Mouse (Mus musculus) mature B cell (primary cell): Measurements from ENCODE around the gene Polr2e.
"Not testable (repeated sequence)": the region's sequence is repeated elsewhere in the genome, so short reads cannot be mapped to it uniquely, and the experiment has no call there.

ENCODE experiments used
- in situ Hi-C: fragments of 300-500 bp; cut with MboI; formaldehyde crosslinking; loops from 2 replicates; pipeline ENCODE4 v1.14.3; 2019

Gene Polr2e

DNA sequence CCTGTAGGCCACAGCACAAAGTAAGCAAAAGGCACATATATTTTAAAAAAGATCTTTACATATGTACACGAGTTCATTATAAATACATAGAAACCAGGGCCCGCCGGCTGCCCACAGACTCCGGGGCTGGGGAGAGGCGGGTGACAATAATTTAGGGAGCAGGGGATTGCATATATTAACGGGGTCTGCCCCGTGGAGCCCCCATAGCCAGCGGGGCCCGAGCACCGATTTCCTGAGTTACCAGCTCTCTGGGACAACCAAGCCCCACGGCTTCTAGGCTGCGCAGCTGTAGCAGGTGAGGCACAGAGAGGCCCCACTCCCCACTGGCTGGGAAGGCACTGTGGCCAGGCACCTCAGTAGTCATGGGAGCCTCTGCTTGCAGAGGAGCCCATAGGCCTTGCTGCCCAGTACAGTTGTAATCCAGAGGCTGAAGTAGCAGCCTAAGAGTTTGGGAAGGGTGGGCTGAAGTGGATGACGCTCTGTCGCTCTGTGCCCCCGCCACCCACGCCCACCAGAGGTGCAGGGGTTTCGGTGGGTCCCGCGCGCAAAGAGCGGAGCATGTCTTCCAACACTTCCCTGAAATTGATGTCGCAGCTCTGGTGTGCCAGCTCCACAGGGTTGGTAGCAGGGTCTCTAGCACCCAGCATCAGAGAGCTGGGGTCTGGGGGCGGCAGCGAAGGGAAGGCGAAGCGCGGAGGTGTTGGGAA, 17.5 kb upstream of the Polr2e start:
- in situ Hi-C loops, result no loop called here

DNA sequence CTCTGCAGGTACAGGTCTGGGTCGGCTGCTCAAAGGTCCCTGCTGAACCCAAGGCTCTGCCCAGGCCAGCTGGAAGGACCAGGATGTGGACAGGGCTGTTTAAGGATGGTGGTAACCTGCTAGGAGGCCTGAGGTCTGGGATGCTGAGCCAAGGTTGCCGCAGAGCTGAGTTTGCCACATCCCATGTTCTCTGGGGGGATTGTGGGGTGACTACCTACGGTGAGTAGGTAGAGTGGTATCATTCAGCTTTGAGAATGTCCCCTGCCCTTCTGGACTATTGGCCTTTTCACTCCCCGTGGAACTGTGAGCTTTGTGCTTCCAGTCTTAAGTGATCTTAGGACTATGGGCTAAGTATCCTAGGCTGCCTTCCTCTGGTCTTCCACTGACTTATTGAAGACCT, 16.9 kb upstream of the Polr2e start:
- in situ Hi-C loops, result no loop called here

DNA sequence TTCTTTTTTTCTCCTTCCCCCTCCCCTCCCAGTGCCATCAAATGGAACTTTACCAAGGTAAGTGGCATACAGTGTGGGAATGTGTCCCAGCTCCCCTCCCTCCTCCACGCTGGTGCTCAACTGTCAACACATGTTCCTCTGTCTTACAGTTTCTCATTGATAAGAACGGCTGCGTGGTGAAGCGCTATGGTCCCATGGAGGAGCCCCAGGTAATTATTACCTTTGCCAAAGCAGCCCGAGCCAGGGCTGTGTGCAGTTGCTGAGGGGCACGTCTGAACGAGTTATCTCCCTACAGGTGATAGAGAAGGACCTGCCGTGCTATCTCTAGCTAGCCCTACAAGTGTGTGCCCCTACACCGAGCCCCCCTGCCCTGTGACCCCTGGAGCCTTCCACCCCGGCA, 16.3 kb upstream of the Polr2e start:
- in situ Hi-C loops, result no loop called here

DNA sequence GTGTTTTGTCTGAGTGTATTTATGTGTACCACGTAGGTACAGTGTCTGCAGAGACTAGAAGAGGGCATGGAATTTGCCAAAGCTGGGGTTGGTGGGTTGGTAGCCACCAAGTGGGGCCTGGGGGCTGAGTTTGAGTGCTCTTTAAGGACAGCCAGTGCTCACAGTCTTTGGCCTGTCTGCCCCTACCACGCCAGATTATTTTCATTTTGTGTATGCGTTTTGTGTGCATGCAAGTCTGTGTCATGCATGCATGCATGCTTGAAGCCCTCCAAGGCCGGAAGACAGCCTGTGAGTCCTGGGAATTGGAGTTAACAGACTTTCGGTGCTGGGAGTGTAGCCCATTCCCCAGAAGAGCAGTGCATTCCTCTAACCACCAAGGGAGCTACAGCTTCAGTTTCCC, 15.8 kb upstream of the Polr2e start:
- in situ Hi-C loops, result no loop called here

DNA sequence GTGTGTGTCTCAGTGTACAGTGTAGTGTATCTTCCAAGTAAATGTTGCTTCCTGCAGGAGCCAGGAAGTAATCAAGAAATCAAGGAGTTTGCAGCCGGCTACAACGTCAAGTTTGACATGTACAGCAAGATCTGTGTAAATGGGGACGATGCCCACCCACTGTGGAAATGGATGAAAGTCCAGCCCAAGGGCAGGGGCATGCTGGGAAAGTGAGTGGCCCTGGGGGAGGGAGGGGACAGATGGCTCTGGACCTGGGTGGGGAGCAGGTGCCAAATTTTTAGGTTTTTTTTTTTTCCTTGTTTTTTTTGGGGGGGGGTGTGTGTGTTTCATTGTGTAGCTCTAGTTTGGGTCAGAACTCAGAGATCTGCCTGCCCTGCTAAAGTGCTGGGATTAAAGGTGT, 15.3 kb upstream of the Polr2e start:
- in situ Hi-C loops, result not testable (repeated sequence)

DNA sequence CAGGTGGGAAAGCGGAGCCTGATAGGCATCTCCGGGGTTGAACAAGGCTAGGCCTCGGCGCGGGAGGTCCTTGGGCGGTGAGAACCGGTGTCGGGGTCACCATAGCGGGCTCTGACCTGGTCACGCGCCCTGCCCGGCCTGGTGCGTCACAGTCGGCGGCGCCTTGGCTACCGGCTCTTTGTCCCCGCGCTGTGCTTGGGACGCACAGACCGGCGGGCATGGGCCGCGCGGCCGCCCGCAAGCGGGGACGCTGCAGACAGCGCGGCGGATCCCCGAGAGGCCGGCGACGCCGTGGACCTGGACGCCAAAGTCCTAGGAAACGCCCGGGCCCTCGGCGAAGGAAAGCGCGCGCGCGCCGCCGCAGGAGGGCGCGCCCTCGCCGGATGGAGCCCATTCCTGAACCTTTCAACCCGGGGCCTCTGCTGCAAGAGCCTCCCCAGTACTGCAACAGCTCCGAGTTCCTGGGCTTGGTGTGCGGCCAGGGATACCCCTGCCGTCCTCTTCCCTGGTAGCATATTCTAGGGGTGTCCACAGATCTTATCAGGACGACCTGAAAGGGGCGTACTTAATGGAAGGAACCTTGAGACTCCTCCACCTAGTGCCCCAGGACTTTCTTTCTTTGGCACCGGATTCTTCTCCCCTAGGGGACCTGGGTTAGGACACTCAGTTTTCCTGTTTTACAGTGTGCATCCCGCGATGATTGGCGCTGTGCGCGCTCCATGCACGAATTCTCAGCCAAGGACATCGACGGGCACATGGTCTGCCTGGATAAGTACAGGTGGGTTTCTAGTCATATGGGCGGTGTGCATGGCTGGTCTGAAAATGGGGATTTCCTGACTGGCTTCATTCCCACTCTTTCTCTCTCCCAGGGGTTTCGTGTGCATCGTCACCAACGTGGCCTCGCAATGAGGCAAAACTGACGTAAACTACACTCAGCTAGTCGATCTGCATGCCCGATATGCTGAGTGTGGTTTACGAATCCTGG, 14.5 kb upstream of the Polr2e start:
- in situ Hi-C loops, result no loop called here

DNA sequence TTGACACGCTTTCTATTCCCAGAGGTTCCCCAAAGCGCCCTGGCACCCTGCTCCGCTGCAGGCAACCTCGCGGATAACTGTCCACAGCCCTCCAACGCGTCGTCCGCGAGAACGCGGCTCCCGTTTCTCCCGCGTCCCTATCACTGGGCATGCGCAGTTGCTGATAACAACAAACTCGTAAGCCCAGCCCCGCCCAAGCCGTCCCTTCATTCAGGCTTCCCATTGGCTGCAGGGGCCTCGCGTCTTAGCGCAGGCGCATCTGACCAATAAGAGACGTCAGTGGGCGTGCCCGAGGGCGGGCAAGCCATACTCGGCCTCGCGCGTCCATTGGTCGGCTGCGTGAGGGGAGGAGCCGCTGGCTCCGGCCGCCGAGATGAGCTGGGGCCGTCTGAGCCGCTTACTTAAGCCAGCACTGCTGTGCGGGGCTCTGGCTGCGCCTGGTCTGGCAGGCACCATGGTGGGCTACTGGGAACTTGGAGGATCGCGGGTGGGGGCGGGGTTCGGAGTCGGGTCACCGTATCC, 13.7 kb upstream of the Polr2e start:
- in situ Hi-C loops, result no loop called here

DNA sequence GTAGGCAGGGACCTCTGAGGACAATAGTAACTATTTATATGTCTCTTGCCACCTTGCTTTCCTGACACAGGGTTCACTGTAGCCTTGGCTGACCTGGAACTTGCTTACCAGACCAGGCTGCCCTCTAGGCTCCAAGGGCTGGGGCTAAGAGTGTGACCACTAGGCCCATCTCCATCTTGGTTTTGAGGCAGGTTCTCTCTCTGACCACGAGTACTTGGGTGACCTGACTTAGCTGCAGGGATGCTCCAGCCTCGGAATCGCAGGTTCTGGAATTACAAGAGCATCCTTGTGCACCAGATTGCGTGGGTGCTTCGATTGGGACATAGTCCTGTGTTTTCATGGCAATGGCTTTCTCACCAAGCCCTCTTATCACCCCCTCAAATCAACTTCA, 12.8 kb upstream of the Polr2e start:
- in situ Hi-C loops, result no loop called here

DNA sequence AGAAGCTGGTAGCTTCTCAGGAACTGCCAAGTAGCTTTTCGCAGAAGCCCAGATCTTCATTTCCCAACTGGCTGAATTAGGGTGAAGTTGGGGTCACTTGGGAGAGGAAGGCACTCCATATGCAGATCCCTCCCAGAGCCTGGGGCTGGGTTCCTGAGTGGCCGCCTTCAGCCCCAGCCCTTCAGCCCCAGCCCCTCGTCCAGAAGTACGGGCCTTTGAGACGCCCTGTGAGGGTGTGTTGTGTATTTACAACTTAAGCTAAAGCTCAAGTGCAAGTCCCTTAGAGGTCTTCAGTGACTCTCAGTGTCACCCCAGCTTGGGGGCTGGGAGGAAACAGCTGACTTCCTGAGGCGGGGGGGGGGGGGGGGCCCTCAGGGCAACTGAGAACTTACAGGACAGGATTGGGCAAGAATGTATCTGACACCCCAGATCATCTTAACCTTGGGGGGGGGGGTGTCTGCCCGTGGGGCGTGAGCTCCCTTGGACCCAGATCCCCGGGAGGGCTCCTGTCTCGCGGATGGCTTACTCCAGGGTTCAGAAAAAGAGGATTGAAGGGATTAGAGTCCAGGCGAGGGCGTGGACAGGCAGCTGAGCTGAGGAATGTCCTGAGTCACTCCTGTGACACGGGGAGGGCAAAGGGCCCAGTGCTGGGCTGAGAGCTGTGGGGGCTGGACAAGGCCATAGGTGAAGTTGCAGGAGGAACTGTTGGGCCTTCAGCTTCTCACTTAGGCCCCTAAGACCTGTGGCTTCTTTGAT, 12.2 kb upstream of the Polr2e start:
- in situ Hi-C loops, result no loop called here

DNA sequence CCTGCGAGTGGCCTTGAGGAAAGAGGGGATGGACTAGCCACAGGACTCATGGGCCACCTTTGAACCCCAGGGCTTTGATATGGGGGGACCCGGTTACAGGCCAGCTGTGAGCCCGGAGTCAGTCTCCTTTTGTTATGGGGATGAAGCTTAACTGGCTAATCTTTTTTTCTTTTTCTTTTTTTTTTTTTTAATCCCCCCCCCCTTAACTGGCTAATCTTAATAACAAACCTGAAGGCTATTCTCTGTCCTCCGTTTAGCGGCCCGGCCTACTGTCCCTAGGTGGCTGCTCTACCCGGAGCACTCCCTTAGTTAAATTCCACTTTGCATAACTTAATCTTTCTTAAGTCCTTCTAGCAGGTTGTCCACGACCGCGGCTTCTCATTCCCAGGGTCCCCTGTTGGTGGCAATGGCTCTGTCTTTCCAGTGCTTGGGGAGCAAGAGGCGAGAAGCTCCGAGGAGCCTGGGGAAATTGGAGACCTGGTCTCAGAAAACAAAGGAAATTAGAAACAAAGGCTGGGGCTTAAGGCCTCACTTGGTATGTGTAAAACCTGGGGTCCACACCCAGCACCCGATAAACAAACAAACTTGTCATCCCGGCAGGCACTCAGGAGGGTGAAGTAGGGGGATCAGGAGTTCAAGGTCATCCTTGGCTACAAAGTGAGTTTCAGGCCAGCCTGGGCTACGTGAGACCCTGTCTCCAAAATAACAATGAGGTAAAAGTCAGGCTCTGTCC, 11.5 kb upstream of the Polr2e start:
- in situ Hi-C loops, result no loop called here

DNA sequence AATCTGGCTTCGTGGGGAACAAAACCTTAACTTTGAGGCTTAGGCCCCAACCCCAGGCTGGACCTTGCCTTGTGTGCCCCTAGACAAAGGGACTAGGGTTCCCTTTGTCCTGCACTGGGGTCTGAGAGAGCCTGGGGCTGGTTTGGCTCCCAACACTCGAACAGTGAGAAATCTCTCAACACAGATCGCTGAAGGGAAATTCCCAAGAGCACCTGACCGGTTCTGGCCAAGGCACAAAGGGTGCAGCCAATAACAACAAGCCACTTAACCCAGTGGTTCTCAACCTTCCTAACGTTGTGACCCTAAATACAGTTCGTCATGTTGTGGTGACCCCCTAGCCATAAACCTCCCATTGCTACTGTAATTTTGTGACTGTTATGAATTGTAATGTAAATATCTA, 10.6 kb upstream of the Polr2e start:
- in situ Hi-C loops, result no loop called here

DNA sequence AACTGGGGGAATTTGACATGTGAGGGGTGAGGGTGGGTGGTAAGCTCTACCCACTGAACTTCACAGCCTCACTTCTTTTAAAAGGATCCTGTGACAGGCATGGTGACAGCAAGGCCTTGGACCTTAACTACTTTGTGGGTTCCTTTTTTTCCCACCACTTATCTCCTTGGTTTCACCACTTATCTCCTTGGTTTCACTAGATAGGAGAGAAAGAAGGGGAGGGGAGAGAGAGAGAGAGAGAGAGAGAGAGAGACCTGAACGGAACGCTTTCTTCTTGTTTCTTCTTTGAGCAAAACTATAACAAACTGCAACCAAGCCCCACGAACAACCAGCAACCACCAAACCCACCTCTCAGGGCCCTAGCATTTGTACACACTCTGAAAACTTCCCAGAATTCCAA, 9.2 kb upstream of the Polr2e start:
- in situ Hi-C loops, result no loop called here

DNA sequence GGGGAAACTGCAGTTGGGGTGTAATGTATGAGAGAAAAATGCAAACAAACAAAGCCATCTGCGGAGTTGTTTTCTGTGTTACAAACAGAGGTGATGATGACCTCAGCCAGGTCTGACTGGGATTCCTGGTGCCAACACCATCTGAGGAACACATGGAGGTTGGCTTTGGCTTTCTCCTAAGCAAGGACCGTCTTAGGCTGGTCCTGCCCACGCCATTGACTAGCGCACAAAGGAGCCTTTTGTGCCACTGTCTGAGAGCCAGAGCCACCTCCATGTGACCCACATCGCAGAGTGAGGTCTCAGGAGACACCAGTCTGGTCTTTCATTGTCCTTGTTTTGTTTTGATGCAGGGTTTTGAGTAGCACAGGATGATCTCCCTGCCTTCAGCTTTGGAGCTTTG, 8.8 kb upstream of the Polr2e start:
- in situ Hi-C loops, result no loop called here

DNA sequence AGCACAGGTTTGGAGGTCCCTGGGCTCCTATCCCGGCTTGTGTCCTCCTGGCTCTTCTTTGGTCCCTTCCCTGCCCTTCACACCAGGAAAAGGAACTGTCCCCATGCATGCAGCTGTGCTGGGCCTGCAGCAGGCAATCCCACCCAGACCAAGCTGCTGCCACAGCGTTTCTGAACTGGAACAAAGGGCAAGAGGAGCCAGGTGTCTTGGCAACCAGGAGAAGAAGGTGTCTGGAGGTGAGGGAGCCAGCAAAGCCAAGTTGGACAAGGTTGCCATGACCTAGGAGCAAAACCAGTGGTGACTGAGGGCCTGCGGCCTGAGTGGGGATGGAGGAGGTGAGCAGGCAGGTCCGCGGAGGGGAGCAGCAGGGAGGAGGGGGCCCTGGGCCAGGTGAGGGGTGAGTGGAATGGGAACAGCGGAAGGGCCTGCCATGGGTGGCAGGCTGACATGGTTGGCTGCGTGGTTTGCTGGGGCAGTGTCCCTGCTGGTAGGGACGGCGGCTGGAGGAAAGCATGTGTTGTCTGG, 7.5 kb upstream of the Polr2e start, which contains the start of gene Gpx4:
Gene Gpx4 (plus strand): TSS at position 126 of the 525 bp plus-strand sequence.
- in situ Hi-C loops, result no loop called here

DNA sequence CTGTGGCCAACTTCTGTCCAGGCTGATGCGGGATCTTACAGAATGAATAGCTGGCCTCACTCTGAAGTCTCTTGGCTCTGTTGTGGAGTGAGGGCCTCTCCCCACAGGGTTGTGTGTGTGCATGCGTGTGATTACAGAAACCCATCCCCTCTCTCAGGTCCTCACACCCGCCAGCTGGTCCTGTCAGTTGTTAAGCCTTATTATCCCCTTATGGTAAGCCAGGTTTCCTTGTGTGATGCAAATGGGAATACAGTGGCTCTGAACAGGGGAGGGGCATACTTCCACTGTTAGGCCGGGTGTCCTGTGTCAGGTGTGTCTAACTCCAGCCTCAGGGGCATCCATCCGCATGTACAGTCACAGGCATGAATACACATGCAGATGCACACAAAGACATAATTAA, 6.2 kb upstream of the Polr2e start:
- in situ Hi-C loops, result no loop called here

DNA sequence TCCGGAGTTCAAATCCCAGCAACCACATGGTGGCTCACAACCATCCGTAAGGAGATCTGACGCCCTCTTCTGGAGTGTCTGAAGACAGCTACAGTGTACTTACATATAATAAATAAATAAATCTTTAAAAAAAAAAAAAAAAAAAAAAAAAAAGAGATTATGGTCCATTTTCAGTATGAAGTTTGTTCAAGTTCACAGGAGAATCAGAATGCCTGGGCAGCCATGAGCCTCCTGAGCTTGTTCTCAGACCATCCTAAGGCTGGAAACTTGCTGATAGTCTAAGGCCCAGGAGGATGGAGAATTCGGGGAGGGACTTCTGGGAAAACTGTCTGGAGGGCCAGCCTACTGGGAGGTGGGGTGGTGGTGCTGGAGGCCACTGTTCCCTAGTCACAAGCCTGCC, 5.8 kb upstream of the Polr2e start:
- in situ Hi-C loops, result not testable (repeated sequence)

DNA sequence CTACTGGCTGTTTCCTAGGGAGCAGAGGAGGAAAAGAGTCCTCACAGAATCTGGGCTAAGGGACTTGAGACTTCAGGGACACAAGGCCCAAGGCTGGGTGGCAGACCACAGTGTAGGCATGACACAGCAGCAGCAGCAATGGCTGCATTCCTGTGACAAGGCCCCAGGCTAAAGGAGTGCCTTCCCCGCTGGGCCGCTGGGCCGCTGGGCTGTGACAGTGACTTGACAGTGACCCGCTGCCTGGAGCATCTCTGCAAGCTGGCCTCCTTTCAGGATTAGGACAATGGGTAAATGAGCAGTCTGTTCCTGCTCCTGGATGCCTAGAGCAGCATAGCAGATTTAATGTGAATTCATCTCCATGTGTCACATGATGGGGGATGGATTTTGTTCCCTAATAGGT, 4.5 kb upstream of the Polr2e start:
- in situ Hi-C loops, result no loop called here

DNA sequence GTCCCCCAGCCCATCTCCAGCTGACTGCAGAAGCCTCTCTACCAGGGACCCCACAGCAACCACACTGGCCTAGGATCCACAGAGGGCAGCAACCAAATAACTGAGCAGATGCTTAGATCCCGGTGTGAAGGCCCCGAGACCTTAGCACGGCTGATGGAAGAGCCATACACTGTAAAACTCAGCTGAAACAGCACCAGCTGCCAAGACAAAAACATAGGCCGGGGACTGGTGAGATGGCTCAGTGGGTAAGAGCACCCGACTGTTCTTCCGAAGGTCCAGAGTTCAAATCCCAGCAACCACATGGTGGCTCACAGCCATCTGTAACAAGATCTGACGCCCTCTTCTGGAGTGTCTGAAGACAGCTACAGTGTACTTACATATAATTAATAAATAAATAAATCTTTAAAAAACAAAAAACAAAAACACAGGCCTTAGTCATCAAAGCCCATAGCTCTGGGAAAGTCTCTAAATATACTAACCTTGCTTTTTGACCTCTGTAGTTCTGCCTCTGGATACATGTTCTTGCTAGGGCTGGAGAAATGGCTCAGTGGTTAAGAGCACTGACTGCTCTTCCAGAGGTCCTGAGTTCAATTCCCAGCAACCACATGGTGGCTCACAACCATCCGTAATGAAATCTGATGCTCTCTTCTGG, 1.9 kb upstream of the Polr2e start:
- in situ Hi-C loops, result not testable (repeated sequence)

DNA sequence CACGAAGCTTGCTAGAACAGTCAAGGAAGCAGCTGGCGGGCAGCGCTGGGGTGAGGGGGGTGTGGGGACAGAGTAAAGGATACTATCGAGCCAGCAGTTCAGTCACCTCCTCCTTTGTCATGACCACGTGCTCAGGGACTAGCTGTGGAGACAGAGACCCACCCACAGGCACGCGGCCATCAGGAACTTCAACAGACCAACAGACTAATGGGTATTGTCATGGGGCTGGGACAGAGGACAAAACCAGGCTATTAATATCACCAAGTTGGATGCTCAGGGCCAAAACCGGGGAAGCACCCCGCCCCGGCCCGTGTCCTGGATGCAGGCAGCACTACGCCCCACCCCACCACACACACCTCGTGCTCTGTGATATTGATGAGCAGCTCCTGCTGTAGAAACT, 2.8 kb downstream of the Polr2e start:
- in situ Hi-C loops, result no loop called here

DNA sequence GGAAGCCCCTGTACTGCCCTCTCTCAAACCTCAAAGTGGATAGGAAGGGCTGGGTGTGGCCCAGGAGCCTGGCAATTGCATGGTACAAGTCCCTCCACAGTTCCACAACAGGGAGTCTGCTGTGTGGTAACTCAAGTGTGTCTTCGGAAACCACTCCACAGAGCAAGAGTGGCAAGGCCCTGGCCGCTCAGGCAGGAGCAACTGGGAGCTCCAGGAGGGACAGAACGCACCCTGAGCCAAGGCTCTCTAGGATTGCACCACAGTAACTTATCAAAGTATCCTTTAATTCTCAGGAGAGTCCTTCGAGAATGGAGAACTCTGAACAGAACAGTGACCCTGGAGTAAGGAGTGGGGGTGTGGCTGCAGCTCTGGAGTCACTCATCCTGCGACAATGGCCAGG, 3.9 kb downstream of the Polr2e start:
- in situ Hi-C loops, result no loop called here

DNA sequence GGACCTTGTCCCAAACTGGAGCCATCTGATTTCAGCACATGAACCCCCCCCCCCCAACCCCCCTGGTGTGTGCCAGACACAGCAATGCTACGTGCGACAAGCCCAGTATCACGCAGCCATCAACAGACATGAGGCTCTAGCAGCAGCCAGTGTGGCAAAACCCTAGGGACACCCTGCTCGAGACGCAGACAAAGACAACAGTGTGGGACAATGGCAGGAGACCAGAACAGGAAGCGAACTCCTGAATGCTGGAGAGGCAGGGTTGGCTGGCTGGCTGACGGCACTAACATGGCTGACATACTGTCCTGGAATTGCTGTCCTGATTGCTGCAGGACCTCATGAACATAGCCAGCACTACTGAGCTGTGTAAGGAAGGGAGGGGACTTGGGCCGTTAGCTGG, 4.4 kb downstream of the Polr2e start:
- in situ Hi-C loops, result no loop called here
